Mouse (Mus musculus) limb, embryonic 14.5 days (tissue): Measurements from ENCODE around the gene 4930415O20Rik. TPM values are rescaled to one million over a fixed set of nuclear protein-coding genes. Genes with fewer than 3 reads are reported as not detected.

Experiments used
- ATAC-seq: fragments of 200-750 bp; cut with Nextera tagmentation; 2 replicates; pipeline ENCODE4 v1.8.0; 2017; ENCODE audit warnings: low read depth, moderate number of reproducible peaks, moderate TSS enrichment; ENCODE audit not compliant: low FRiP score
- DNase-seq: peaks from one replicate; pipeline ENCODE4 v3.0.0-alpha.2; 2015; ENCODE audit warnings: low spot score
- H3K27ac ChIP-seq: fragments of 300-500 bp; sonication (generic); replicated peaks from 2 replicates; pipeline ENCODE4 v1.5.1; 2014; ENCODE audit warnings: low read depth, mild to moderate bottlenecking, low read length, moderate library complexity, mixed read lengths
- H3K27me3 ChIP-seq: fragments of 300-500 bp; sonication (generic); 2 replicates; pipeline ENCODE4 v1.6.1; 2014; ENCODE audit warnings: low read length, mixed read lengths; ENCODE audit not compliant: control insufficient read depth, insufficient read depth
- H3K36me3 ChIP-seq: fragments of 300-500 bp; sonication (generic); 2 replicates; pipeline ENCODE4 v1.6.1; 2014; ENCODE audit warnings: mild to moderate bottlenecking, low read length, moderate library complexity, mixed read lengths; ENCODE audit not compliant: control insufficient read depth, insufficient read depth
- H3K4me1 ChIP-seq: fragments of 300-500 bp; sonication (generic); 2 replicates; pipeline ENCODE4 v1.6.1; 2014; ENCODE audit warnings: antibody characterized with exemption, low read length, mixed read lengths; ENCODE audit not compliant: control insufficient read depth, insufficient read depth
- H3K4me2 ChIP-seq: fragments of 300-500 bp; sonication (generic); replicated peaks from 2 replicates; pipeline ENCODE4 v1.6.1; 2014; ENCODE audit warnings: low read depth, mild to moderate bottlenecking, low read length, moderate library complexity; ENCODE audit not compliant: severe bottlenecking
- H3K4me3 ChIP-seq: fragments of 300-500 bp; sonication (generic); replicated peaks from 2 replicates; pipeline ENCODE4 v1.5.1; 2014; ENCODE audit warnings: low read length
- H3K9ac ChIP-seq: fragments of 300-500 bp; sonication (generic); 2 replicates; pipeline ENCODE4 v1.6.1; 2014; ENCODE audit warnings: mild to moderate bottlenecking, low read depth, low read length, moderate library complexity; ENCODE audit not compliant: severe bottlenecking
- H3K9me3 ChIP-seq: fragments of 300-500 bp; sonication (generic); 2 replicates; pipeline ENCODE4 v1.6.1; 2016; ENCODE audit warnings: low read length; ENCODE audit not compliant: control insufficient read depth
- POLR2A ChIP-seq: fragments of 200-500 bp; IDR thresholded peaks from 2 replicates; pipeline ENCODE4 v1.8.0; 2012; ENCODE audit warnings: inconsistent platforms, mild to moderate bottlenecking, moderate library complexity, borderline replicate concordance; ENCODE audit not compliant: insufficient read depth, insufficient read length; ENCODE audit errors: extremely low read depth
- whole genome bisulfite sequencing: fragments of 180-500 bp; shearing (Covaris S2); extraction: QIAGEN DNeasy Blood & Tissue Kit; methylation state at CpG from one replicate; pipeline ENCODE4 v1.1.7; 2014; 5-methylcytosine and 5-hydroxymethylcytosine counted together
- polyA plus RNA-seq, 2 experiments: library from polyadenylated mRNA; depleted of rRNA in 1 of 2; stranded (reverse) in 1 of 2; unstranded in 1 of 2; fragments of >200 nt; fragmentation: Nextera tagmentation in 1 of 2; extraction: Ambion mirVana in 1 of 2; gene quantifications; 2 replicates each; pipeline versions ENCODE4 v1.2.1 to v1.2.3; 2012 to 2014

The 4930415O20Rik gene
- not detected in 2 replicates for polyA plus RNA-seq (2012; rRNA removed)
- 0.37 TPM in 1 of 2 replicates, not detected in the other for polyA plus RNA-seq (2014; fragmentation: Nextera tagmentation; extraction: Ambion mirVana)

DNA sequence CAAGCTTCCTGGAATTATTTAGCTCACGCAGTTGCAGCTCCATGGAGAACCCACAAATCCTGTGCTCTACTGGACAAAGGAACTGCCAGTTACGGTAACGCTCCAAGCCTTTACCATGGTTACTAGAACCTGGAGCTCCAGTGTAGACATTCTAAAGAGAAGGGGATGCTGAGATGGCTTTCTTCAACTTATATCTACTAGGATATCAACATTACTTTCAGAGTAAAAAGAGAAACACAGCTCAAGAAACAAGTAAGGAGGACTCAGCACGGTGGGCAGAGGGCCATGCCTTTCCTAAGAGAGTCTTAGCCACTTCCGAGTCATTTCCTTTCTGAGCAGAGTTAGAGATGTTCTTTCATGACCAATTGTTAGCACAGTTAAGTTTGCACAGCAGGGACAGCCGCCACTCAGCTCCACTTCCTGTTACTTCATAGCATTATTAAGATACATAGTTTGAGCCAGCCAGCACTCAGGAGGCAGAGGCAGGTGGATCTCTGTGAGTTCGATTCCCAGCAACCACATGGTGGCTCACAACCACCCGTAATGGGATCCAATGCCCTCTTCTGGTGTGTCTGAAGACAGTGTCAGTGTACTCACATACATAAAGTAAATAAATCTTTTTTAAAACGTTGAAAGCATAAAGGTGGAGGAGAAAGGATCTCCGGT lies at the start of gene 4930415O20Rik, which contains the start of gene Ccnt1:
Gene 4930415O20Rik, plus strand, starts transcription at position 132 of the 666 bp plus-strand sequence.
Gene Ccnt1, minus strand, starts transcription at position 51 of the 666 bp plus-strand sequence.
- Histone ChIP-seq H3K27me3 (no peaks in the 10 kb centered on the region), H3K4me3 (no peak within 1 kb of the TSS), H3K4me1 (peaks cover 16% of the 10 kb centered on the region), H3K4me2 (no peak within 1 kb of the TSS), H3K36me3 (no peaks in the 10 kb centered on the region), H3K9me3 (no peaks in the 10 kb centered on the region), H3K27ac (no peak within 1 kb of the TSS), H3K9ac (no peak within 1 kb of the TSS)
- TF ChIP-seq POLR2A: no peak
- ATAC-seq (no peak), DNase-seq (no peak)
- 87% methylated on average over 10 of the region's 10 CpGs for WGBS

DNA sequence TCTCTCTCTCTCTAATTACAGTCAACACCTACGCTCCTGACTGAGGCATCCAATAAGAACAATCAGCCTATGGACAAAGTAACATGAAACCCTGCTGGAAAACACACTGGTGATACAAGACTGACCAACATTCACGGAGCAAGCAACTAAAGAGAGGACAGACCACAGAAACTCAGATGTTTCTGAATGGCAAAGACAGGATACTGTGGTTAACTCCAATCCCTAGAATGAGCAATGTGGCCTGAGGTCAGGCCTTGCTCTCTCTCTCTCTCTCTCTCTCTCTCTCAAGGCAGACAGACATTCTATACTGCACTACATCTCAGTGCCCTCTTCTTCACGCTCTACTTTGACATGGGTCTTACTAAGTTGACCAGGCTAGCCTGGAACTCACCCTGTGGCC lies 49.6 kb upstream of the 4930415O20Rik start:
- no peak overlapping the region for H3K4me2 ChIP-seq
- WGBS: 94% methylated on average over 3 of the region's 3 CpGs
- H3K9ac ChIP-seq: no peak overlapping the region
- no peak overlapping the region for H3K4me3 ChIP-seq
- peaks cover 78% of the 10 kb centered on the region for H3K36me3 ChIP-seq
- H3K27me3 ChIP-seq: no peaks in the 10 kb centered on the region
- H3K9me3 ChIP-seq: no peaks in the 10 kb centered on the region
- no peak for ATAC-seq
- no peak overlapping the region for H3K27ac ChIP-seq
- TF ChIP-seq POLR2A: no peak
- no peaks in the 10 kb centered on the region for H3K4me1 ChIP-seq
- no peak for DNase-seq

- Histone ChIP-seq H3K27me3 (no peaks in the 10 kb centered on the region), H3K9ac (no peak overlapping the region), H3K36me3 (peaks cover 94% of the 10 kb centered on the region), H3K4me2 (no peak overlapping the region), H3K4me1 (no peaks in the 10 kb centered on the region), H3K27ac (no peak overlapping the region), H3K9me3 (no peaks in the 10 kb centered on the region), H3K4me3 (no peak overlapping the region)
- ATAC-seq: no peak
- no peak for DNase-seq
- TF ChIP-seq POLR2A: no peak
- WGBS: 70% methylated on average over 5 of the region's 5 CpGs
These were observed 44.7 kb upstream of the 4930415O20Rik start for GRCm38 (mm10) chr15:98526057-98526456.

GRCm38 (mm10) chr15:98527056-98527771 lies 43.6 kb upstream of the 4930415O20Rik start:
- no peak for TF ChIP-seq POLR2A
- H3K27ac ChIP-seq: no peak overlapping the region
- ATAC-seq (no peak), DNase-seq (no peak)
- H3K4me2 ChIP-seq: no peak overlapping the region
- 93% methylated on average over 5 of the region's 5 CpGs for WGBS
- no peaks in the 10 kb centered on the region for H3K27me3 ChIP-seq
- no peaks in the 10 kb centered on the region for H3K9me3 ChIP-seq
- H3K9ac ChIP-seq: no peak overlapping the region
- H3K4me3 ChIP-seq: no peak overlapping the region
- peaks cover 90% of the 10 kb centered on the region for H3K36me3 ChIP-seq
- H3K4me1 ChIP-seq: peaks cover 1% of the 10 kb centered on the region; the same call in 1 of the 2 replicates

GRCm38 (mm10) chr15:98528066-98528563 lies 42.7 kb upstream of the 4930415O20Rik start:
- no peak for ATAC-seq
- peaks cover 82% of the 10 kb centered on the region for H3K36me3 ChIP-seq

More at GRCm38 (mm10) chr15:98528066-98528563, 42.7 kb upstream of the 4930415O20Rik start:
- Histone ChIP-seq H3K27ac (no peak overlapping the region), H3K9ac (no peak overlapping the region), H3K9me3 (no peaks in the 10 kb centered on the region), H3K4me3 (no peak overlapping the region), H3K27me3 (no peaks in the 10 kb centered on the region), H3K4me1 (peaks cover 8% of the 10 kb centered on the region; the same call in 1 of the 2 replicates), H3K4me2 (no peak overlapping the region)
- TF ChIP-seq POLR2A: no peak
- WGBS: 81% methylated on average over 5 of the region's 5 CpGs
- DNase-seq: no peak
